Mouse (Mus musculus) limb, embryonic 12.5 days (tissue): ENCODE results near the gene Zbtb8os. TPM values are rescaled to one million over a fixed set of nuclear protein-coding genes. Genes with fewer than 3 reads are reported as not detected.
A peak's percentile ranks its signal among the peaks of the same experiment; 100 is the strongest.

ENCODE experiments used
- ATAC-seq: fragments of 200-750 bp; cut with Nextera tagmentation; 2 replicates; pipeline ENCODE4 v1.8.0; 2017; ENCODE audit warnings: low read depth, moderate TSS enrichment; ENCODE audit not compliant: insufficient number of reproducible peaks, insufficient read depth, low FRiP score, low TSS enrichment
- H3K27ac ChIP-seq: fragments of 300-500 bp; sonication (generic); 2 replicates; pipeline ENCODE4 v1.5.1; 2016; ENCODE audit warnings: mild to moderate bottlenecking, moderate library complexity
- H3K27me3 ChIP-seq: fragments of 300-500 bp; sonication (generic); 2 replicates; pipeline ENCODE4 v1.6.1; 2016; ENCODE audit warnings: mild to moderate bottlenecking, moderate library complexity
- H3K36me3 ChIP-seq: fragments of 300-500 bp; sonication (generic); 2 replicates; pipeline ENCODE4 v1.6.1; 2016; ENCODE audit warnings: mild to moderate bottlenecking, moderate library complexity
- H3K4me1 ChIP-seq: fragments of 300-500 bp; sonication (generic); replicated peaks from 2 replicates; pipeline ENCODE4 v1.6.1; 2016
- H3K4me2 ChIP-seq: fragments of 300-500 bp; sonication (generic); 2 replicates; pipeline ENCODE4 v1.6.1; 2016; ENCODE audit warnings: mild to moderate bottlenecking, moderate library complexity
- H3K4me3 ChIP-seq: fragments of 300-500 bp; sonication (generic); replicated peaks from 2 replicates; pipeline ENCODE4 v1.5.1; 2016; ENCODE audit warnings: mild to moderate bottlenecking
- H3K9ac ChIP-seq: fragments of 300-500 bp; sonication (generic); replicated peaks from 2 replicates; pipeline ENCODE4 v1.6.1; 2016; ENCODE audit warnings: mild to moderate bottlenecking, moderate library complexity
- H3K9me3 ChIP-seq: fragments of 300-500 bp; sonication (generic); 2 replicates; pipeline ENCODE4 v1.6.1; 2016; ENCODE audit warnings: mild to moderate bottlenecking, moderate library complexity
- WGBS: fragments of 180-500 bp; shearing (Covaris S2); methylation state at CpG from one replicate; pipeline ENCODE4 v1.1.7; 2016; 5-methylcytosine and 5-hydroxymethylcytosine counted together
- polyA plus RNA-seq: library from polyadenylated mRNA; unstranded; fragments of >200 nt; fragmentation: Nextera tagmentation; extraction: Ambion mirVana; gene quantifications from 2 replicates; pipeline ENCODE4 v1.2.1, GENCODE M21; 2016

The Zbtb8os gene
- 45.0 and 48.8 TPM in 2 replicates for polyA plus RNA-seq

GRCm38 (mm10) chr4:129335216-129336074 is at the start of gene Zbtb8os, which contains the start of gene Rbbp4:
Gene Zbtb8os, plus strand, starts transcription at chr4:129335695.
Gene Rbbp4, minus strand, starts transcription at chr4:129335370.
- H3K27ac ChIP-seq, result peak within 1 kb of the TSS; percentile 96
- H3K9me3 ChIP-seq, result no peaks in the 10 kb centered on the region
- H3K4me1 ChIP-seq, result peaks cover 21% of the 10 kb centered on the region
- peak within 1 kb of the TSS; percentile 96 for H3K4me3 ChIP-seq
- peak; percentile 97 for ATAC-seq
- H3K4me2 ChIP-seq, result peak within 1 kb of the TSS; percentile 66
- H3K9ac ChIP-seq, result peak within 1 kb of the TSS; percentile 97
- peaks cover 32% of the 10 kb centered on the region for H3K36me3 ChIP-seq
- WGBS, result under 1% methylated on average over 73 of the region's 73 CpGs
- no peaks in the 10 kb centered on the region for H3K27me3 ChIP-seq

GRCm38 (mm10) chr4:129286001-129286682 is 49.4 kb upstream of the Zbtb8os start:
- Histone ChIP-seq H3K36me3 (no peaks in the 10 kb centered on the region), H3K4me1 (peaks cover 17% of the 10 kb centered on the region; the same call in 1 of the 2 replicates), H3K9ac (0 out of 2 replicates have a peak overlapping the region, but pooled peaks have one; percentile 63), H3K27ac (no peak overlapping the region), H3K9me3 (no peaks in the 10 kb centered on the region), H3K4me2 (peak overlapping the region; percentile 98), H3K27me3 (peaks cover 33% of the 10 kb centered on the region), H3K4me3 (peak overlapping the region; percentile 54)
- WGBS, result 65% methylated on average over 5 of the region's 5 CpGs
- ATAC-seq, result peak; percentile 45

GRCm38 (mm10) chr4:129286683-129287471 is 48.6 kb upstream of the Zbtb8os start:
- ATAC-seq, result peak; percentile 46
- peak overlapping the region; percentile 41; the same call in 1 of the 2 replicates for H3K27ac ChIP-seq

GRCm38 (mm10) chr4:129287472-129287981 is 48.0 kb upstream of the Zbtb8os start, which contains the start of gene Sync:
Gene Sync, plus strand, starts transcription at chr4:129287617.
- ATAC-seq, result peak; percentile 37; the same call in 1 of the 2 replicates

More at GRCm38 (mm10) chr4:129286683-129287471, 48.6 kb upstream of the Zbtb8os start:
- peak overlapping the region; percentile 54 for H3K4me3 ChIP-seq
- 2% methylated on average over 28 of the region's 28 CpGs for WGBS
- H3K9ac ChIP-seq, result peak overlapping the region; percentile 63
- H3K4me1 ChIP-seq, result peaks cover 17% of the 10 kb centered on the region; the same call in 1 of the 2 replicates
- H3K36me3 ChIP-seq, result no peaks in the 10 kb centered on the region
- no peaks in the 10 kb centered on the region for H3K9me3 ChIP-seq
- peak overlapping the region; percentile 98 for H3K4me2 ChIP-seq
- peaks cover 33% of the 10 kb centered on the region for H3K27me3 ChIP-seq

GRCm38 (mm10) chr4:129288067-129288466 is 47.4 kb upstream of the Zbtb8os start:
- H3K27me3 ChIP-seq, result peaks cover 37% of the 10 kb centered on the region
- WGBS, result 32% methylated on average over 3 of the region's 3 CpGs
- H3K4me2 ChIP-seq, result peak overlapping the region; percentile 98
- H3K27ac ChIP-seq, result no peak overlapping the region
- peak overlapping the region; percentile 54; the same call in 1 of the 2 replicates for H3K4me3 ChIP-seq
- no peaks in the 10 kb centered on the region for H3K36me3 ChIP-seq
- peaks cover 17% of the 10 kb centered on the region; the same call in 1 of the 2 replicates for H3K4me1 ChIP-seq
- H3K9me3 ChIP-seq, result no peaks in the 10 kb centered on the region
- ATAC-seq, result no peak
- H3K9ac ChIP-seq, result no peak overlapping the region

More at GRCm38 (mm10) chr4:129287472-129287981, 48.0 kb upstream of the Zbtb8os start, which contains the start of gene Sync:
- H3K4me1 ChIP-seq, result peaks cover 17% of the 10 kb centered on the region; the same call in 1 of the 2 replicates
- H3K27ac ChIP-seq, result peak within 1 kb of the TSS; percentile 41; the same call in 1 of the 2 replicates
- H3K4me3 ChIP-seq, result peak within 1 kb of the TSS; percentile 54
- no peaks in the 10 kb centered on the region for H3K36me3 ChIP-seq
- H3K4me2 ChIP-seq, result peak within 1 kb of the TSS; percentile 98
- H3K9me3 ChIP-seq, result no peaks in the 10 kb centered on the region
- H3K9ac ChIP-seq, result peak within 1 kb of the TSS; percentile 63
- peaks cover 33% of the 10 kb centered on the region for H3K27me3 ChIP-seq
- under 1% methylated on average over 49 of the region's 53 CpGs for WGBS

DNA sequence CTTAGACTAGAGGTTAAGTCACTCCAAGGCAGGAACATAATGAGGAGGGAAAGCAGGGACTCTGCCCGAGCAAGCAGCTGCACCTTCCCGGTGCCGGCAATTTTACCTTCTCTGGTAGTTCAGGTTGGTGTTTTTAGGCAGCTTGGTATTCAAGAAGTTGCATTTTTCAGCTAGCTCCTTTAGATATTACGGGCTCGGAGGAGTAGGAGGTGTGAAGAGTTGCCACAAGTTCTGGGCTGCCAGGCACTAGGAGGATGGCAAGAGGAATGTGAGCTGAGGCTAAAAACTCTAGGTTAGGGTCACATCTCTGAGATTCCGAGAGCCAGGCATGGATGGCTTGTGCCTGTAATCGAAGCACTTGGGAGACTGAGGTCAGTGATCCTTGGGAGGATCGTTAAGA is 45.8 kb upstream of the Zbtb8os start:
- no peaks in the 10 kb centered on the region for H3K36me3 ChIP-seq
- no peak overlapping the region for H3K27ac ChIP-seq
- H3K4me3 ChIP-seq, result no peak overlapping the region
- no peak overlapping the region for H3K4me2 ChIP-seq
- H3K27me3 ChIP-seq, result peaks cover 49% of the 10 kb centered on the region
- WGBS, result 86% methylated on average over 8 of the region's 8 CpGs
- no peaks in the 10 kb centered on the region for H3K9me3 ChIP-seq
- H3K9ac ChIP-seq, result no peak overlapping the region
- ATAC-seq, result no peak
- H3K4me1 ChIP-seq, result peaks cover 23% of the 10 kb centered on the region

GRCm38 (mm10) chr4:129292831-129293230 is 42.7 kb upstream of the Zbtb8os start:
- H3K4me3 ChIP-seq, result no peak overlapping the region
- ATAC-seq, result no peak

DNA sequence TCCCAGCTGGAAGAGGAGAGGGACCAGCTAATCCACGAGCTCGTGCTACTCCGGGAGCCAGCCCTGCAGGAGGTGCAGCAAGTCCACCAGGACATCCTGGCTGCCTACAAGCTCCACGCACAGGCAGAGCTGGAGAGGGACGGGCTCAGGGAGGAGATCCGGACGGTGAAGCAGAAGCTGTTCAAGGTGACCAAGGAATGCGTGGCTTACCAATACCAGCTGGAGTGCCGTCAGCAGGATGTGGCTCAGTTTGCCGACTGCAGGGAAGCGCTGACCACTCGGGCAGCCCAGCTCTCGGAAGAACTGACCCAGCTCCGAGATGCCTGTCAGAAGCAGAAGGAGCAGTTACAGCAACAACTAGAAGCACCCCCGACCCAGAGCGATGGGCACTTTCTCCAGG is 41.8 kb upstream of the Zbtb8os start:
- H3K9me3 ChIP-seq, result no peaks in the 10 kb centered on the region
- H3K27me3 ChIP-seq, result peaks cover 16% of the 10 kb centered on the region; the same call in 1 of the 2 replicates
- 0 out of 2 replicates have a peak overlapping the region, but pooled peaks have one; percentile 45 for H3K27ac ChIP-seq
- H3K36me3 ChIP-seq, result no peaks in the 10 kb centered on the region
- H3K4me2 ChIP-seq, result peak overlapping the region; percentile 31
- no peak for ATAC-seq
- H3K4me3 ChIP-seq, result no peak overlapping the region
- H3K9ac ChIP-seq, result no peak overlapping the region; the same call in 1 of the 2 replicates
- WGBS, result 33% methylated on average over 16 of the region's 16 CpGs
- H3K4me1 ChIP-seq, result peaks cover 16% of the 10 kb centered on the region

More at GRCm38 (mm10) chr4:129292831-129293230, 42.7 kb upstream of the Zbtb8os start:
- H3K4me1 ChIP-seq, result peaks cover 9% of the 10 kb centered on the region
- 68% methylated on average over 7 of the region's 7 CpGs for WGBS
- H3K4me2 ChIP-seq, result peak overlapping the region; percentile 31; the same call in 1 of the 2 replicates
- peaks cover 25% of the 10 kb centered on the region for H3K27me3 ChIP-seq
- no peaks in the 10 kb centered on the region for H3K36me3 ChIP-seq
- no peaks in the 10 kb centered on the region for H3K9me3 ChIP-seq
- no peak overlapping the region for H3K9ac ChIP-seq
- H3K27ac ChIP-seq, result no peak overlapping the region

DNA sequence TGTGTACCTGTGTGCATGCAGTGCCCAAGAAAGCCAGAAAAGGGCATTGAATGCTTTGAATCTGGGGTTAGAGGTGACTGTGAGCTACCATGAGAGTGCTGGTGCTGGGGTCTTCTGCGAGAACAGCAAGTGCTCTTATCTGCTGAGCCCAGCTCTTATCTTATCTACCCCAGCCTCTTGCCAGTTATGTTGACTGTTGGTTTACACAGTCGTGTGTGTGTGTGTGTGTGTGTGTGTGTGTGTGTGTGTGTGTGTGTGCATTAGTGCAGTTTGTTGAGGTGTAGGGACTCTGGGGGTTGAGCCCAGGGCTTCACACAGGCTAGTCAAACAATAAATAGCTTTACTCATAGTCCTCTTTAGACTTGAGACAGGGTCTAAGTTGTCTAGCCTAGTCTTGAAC is 40.3 kb upstream of the Zbtb8os start:
- Histone ChIP-seq H3K4me3 (no peak overlapping the region), H3K4me1 (peaks cover 16% of the 10 kb centered on the region), H3K27ac (no peak overlapping the region), H3K9me3 (no peaks in the 10 kb centered on the region), H3K4me2 (no peak overlapping the region), H3K36me3 (no peaks in the 10 kb centered on the region), H3K9ac (no peak overlapping the region), H3K27me3 (0 out of 2 replicates have a peak, but pooled peaks cover 16% of the 10 kb centered on the region)
- no peak for ATAC-seq
- 74% methylated on average over 2 of the region's 2 CpGs for WGBS

- 0 out of 2 replicates have a peak, but pooled peaks cover 5% of the 10 kb centered on the region for H3K9me3 ChIP-seq
- no peak overlapping the region for H3K9ac ChIP-seq
- H3K4me3 ChIP-seq, result no peak overlapping the region
- 0 out of 2 replicates have a peak, but pooled peaks cover 16% of the 10 kb centered on the region for H3K27me3 ChIP-seq
- H3K36me3 ChIP-seq, result no peaks in the 10 kb centered on the region
- WGBS, result 90% methylated on average over 7 of the region's 7 CpGs
- peaks cover 16% of the 10 kb centered on the region for H3K4me1 ChIP-seq
- no peak overlapping the region for H3K27ac ChIP-seq
- ATAC-seq, result no peak
- H3K4me2 ChIP-seq, result no peak overlapping the region
Observed at GRCm38 (mm10) chr4:129296066-129296465, 39.4 kb upstream of the Zbtb8os start.
